Mouse (Mus musculus): ENCODE data around the gene Il1r2.

DNA sequence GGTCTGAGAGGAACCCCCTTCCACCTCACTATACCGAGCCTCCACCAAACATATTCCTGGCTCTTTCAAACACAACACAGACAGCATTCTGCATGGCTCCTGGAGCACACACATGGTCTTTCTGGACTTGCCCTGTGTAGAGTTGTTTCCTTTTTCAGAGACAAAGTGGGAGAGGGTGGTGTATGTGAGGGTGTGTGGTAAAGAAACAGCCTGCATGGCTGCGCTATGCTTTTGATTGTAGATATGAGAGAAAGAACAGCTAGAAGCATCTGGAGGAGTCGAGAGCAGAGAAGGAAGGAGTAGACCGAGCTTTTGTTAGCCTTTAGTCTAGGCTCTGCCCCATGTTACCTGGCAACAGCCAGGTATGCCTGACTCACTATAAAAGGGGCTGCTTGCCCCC lies 10.5 kb upstream of the Il1r2 start:
- TF ChIP-seq CTCF (IDR thresholded peaks at IDR 0.05; ENCODE audit: insufficient read depth, low read length) (no peak), POLR2A (IDR thresholded peaks at IDR 0.05; ENCODE audit: borderline replicate concordance, extremely low read depth, low read depth, low read length) (no peak)
